ENCODE assay signal across 8 mouse cellular contexts in genomic region chr1:24033759-24034423, GRCm38 (mm10). TPM values are rescaled to one million over a fixed set of nuclear protein-coding genes. Genes with fewer than 3 reads are reported as not detected.
A peak's percentile ranks its signal among the peaks of the same experiment; 100 is the strongest.
DNase-seq lines count a peak whose midpoint lies in the region.

No protein-coding gene starts in this region.

- intact Hi-C loops in left cerebral cortex, postnatal 25 days (cut with DNase I): loop anchor here (5.0 kb wide), 2 partner anchors 272 to 327 kb away; partner anchors contain the start of gene B3gat2
- intact Hi-C loops in left cerebral cortex, postnatal 4 days (cut with DNase I): loop anchor here (10.0 kb wide), 2 partner anchors 141 to 269 kb away; partner anchors contain the start of genes B3gat2 and Col9a1

- peak; percentile 7 for DNase-seq in embryo, embryonic 10.5 days (ENCODE audit: low spot score)
- no peak for DNase-seq in embryo, embryonic 10 days (ENCODE audit: low spot score)
- DNase-seq in left cerebral cortex, postnatal 25 days (ENCODE audit: low spot score in 2 of 2): peak; percentile 7 to 47
- DNase-seq in left cerebral cortex, postnatal 4 days: no peak
- DNase-seq in Muller cell, postnatal 12 days (ENCODE audit: inconsistent ontology term): peak; percentile 7
- peak; percentile 4 for DNase-seq in lung, postnatal 25 days (ENCODE audit: low spot score)
- DNase-seq in urinary bladder, adult 18-20 months (ENCODE audit: low spot score in 2 of 2): no peak
- DNase-seq in natural killer cell, adult 2 months (ENCODE audit: low spot score in 2 of 2): no peak

RNA-seq across cellular contexts. Expression of gene Sdhaf4, which starts 28.4 kb away (rescaled TPM):
- total RNA-seq in left cerebral cortex, postnatal 25 days (2021): 10 to 100 TPM; 53.2 to 54.1 TPM
- 10 to 100 TPM; 43.4 to 48.3 TPM for total RNA-seq in left cerebral cortex, postnatal 4 days (2021)

Comparison
In these comparisons a context has a peak if more than half of its experiments do, and no peak if none do; other contexts are left out.
1. DNase-seq: peak in embryo, embryonic 10.5 days (single experiment), left cerebral cortex, postnatal 25 days (2 of 2), Muller cell, postnatal 12 days (single experiment) and lung, postnatal 25 days (single experiment); none in embryo, embryonic 10 days (single experiment), left cerebral cortex, postnatal 4 days (single experiment), urinary bladder, adult 18-20 months (0 of 2) and natural killer cell, adult 2 months (0 of 2).